In the genomic region with DNA sequence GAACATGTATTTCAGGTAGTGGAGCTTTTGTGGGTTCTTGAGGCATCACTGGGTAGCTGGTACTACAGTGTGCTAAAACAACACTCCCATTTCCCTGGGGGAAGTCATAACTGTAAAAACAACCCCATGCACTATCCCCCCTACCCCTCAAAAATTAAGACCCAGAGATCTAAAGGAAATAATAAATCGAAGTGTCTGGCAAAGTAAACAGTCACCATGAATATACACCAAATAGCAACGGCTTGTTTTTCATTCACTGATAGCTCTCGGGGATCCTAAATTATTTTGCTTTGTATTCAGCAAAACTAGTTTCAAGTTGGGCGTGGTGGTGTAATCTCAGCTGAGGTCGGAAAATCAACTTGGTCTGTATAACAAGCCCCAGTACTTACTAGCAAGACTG, we compare ENCODE assay signal across 8 mouse cellular contexts. TPM values are rescaled to one million over a fixed set of nuclear protein-coding genes. Genes with fewer than 3 reads are reported as not detected.
DNase-seq lines count a peak whose midpoint lies in the region; ATAC-seq and TF ChIP-seq lines count a peak whose summit lies in the region.

No protein-coding gene starts in this region.

- H3K27me3 ChIP-seq in cerebellum, adult 2 months (ENCODE audit: control insufficient read depth, insufficient read depth, low read length): no peaks in the 10 kb centered on the region
- H3K27me3 ChIP-seq in neural tube, embryonic 11.5 days (ENCODE audit: control insufficient read depth, insufficient read depth, low read length): no peaks in the 10 kb centered on the region
- no peaks in the 10 kb centered on the region for H3K27me3 ChIP-seq in limb, embryonic 15.5 days
- H3K27me3 ChIP-seq in stomach, embryonic 16.5 days (ENCODE audit: control insufficient read depth, insufficient read depth, low read length): no peaks in the 10 kb centered on the region

- WGBS in cerebellum, adult 2 months: 11% methylated on average over 5 of the region's 5 CpGs
- WGBS in neural tube, embryonic 11.5 days: 14% methylated on average over 5 of the region's 5 CpGs
- WGBS in limb, embryonic 15.5 days: 8% methylated on average over 5 of the region's 5 CpGs
- 3% methylated on average over 5 of the region's 5 CpGs for WGBS in stomach, embryonic 16.5 days

- no peak for ATAC-seq in neural tube, embryonic 11.5 days (ENCODE audit: insufficient read depth, low FRiP score, low TSS enrichment)
- no peak for ATAC-seq in limb, embryonic 15.5 days (ENCODE audit: insufficient number of reproducible peaks, low FRiP score, low TSS enrichment, low read depth)
- no peak for ATAC-seq in stomach, embryonic 16.5 days (ENCODE audit: insufficient read depth, low FRiP score)

- H3K9me3 ChIP-seq in neural tube, embryonic 11.5 days (ENCODE audit: control insufficient read depth, low read length): no peaks in the 10 kb centered on the region
- no peaks in the 10 kb centered on the region for H3K9me3 ChIP-seq in limb, embryonic 15.5 days
- no peaks in the 10 kb centered on the region for H3K9me3 ChIP-seq in stomach, embryonic 16.5 days (replicated peaks; ENCODE audit: control insufficient read depth, low read length)

- H3K9ac ChIP-seq in neural tube, embryonic 11.5 days (ENCODE audit: low read length): peak overlapping the region; percentile 77
- H3K9ac ChIP-seq in limb, embryonic 15.5 days: peak overlapping the region; percentile 55; the same call in 1 of the 2 replicates
- H3K9ac ChIP-seq in stomach, embryonic 16.5 days (ENCODE audit: low read length): peak overlapping the region; percentile 83

- peak overlapping the region; percentile 68 for H3K4me2 ChIP-seq in neural tube, embryonic 11.5 days (ENCODE audit: low read depth)
- peak overlapping the region; percentile 74 for H3K4me2 ChIP-seq in limb, embryonic 15.5 days
- peak overlapping the region; percentile 81 for H3K4me2 ChIP-seq in stomach, embryonic 16.5 days (ENCODE audit: low read depth, low read length)

- no peak for DNase-seq in cerebellum, adult 2 months
- no peak for DNase-seq in cerebellum, postnatal 4 days (ENCODE audit: low spot score in 2 of 2)
- DNase-seq in neural tube, embryonic 11.5 days (ENCODE audit: low spot score): no peak
- no peak for DNase-seq in neural tube, embryonic 10.5 days (ENCODE audit: extremely low spot score, low spot score)
- no peak for DNase-seq in testis, postnatal 14 days (ENCODE audit: low spot score)
- no peak for DNase-seq in cerebellum, postnatal 14 days

- peak overlapping the region; percentile 70 for H3K4me3 ChIP-seq in cerebellum, adult 2 months (replicated peaks; ENCODE audit: insufficient read depth, low read depth, low read length)
- H3K4me3 ChIP-seq in neural tube, embryonic 11.5 days (ENCODE audit: low read depth, low read length): peak overlapping the region; percentile 63
- H3K4me3 ChIP-seq in limb, embryonic 15.5 days: peak overlapping the region; percentile 81
- peak overlapping the region; percentile 80 for H3K4me3 ChIP-seq in stomach, embryonic 16.5 days (replicated peaks; ENCODE audit: low read length)

- no peak for TF ChIP-seq CTCF in cerebellum, adult 2 months (IDR thresholded peaks at IDR 0.05; ENCODE audit: borderline replicate concordance, insufficient read depth, low read depth, low read length)

- no peak overlapping the region for H3K27ac ChIP-seq in cerebellum, adult 2 months (ENCODE audit: insufficient read depth, low read length)
- peak overlapping the region; percentile 72 for H3K27ac ChIP-seq in neural tube, embryonic 11.5 days (ENCODE audit: low read depth, low read length)
- peak overlapping the region; percentile 88 for H3K27ac ChIP-seq in limb, embryonic 15.5 days
- H3K27ac ChIP-seq in stomach, embryonic 16.5 days (ENCODE audit: low read length): peak overlapping the region; percentile 86

- TF ChIP-seq POLR2A in cerebellum, adult 2 months (IDR thresholded peaks at IDR 0.05; ENCODE audit: borderline replicate concordance, insufficient read depth, low read length): no peak

- H3K4me1 ChIP-seq in cerebellum, adult 2 months (ENCODE audit: control insufficient read depth, insufficient read depth, low read length): peaks cover 15% of the 10 kb centered on the region
- H3K4me1 ChIP-seq in neural tube, embryonic 11.5 days (ENCODE audit: control insufficient read depth, insufficient read depth, low read length): peaks cover 6% of the 10 kb centered on the region; the same call in 1 of the 2 replicates
- H3K4me1 ChIP-seq in limb, embryonic 15.5 days: peaks cover 22% of the 10 kb centered on the region
- H3K4me1 ChIP-seq in stomach, embryonic 16.5 days (ENCODE audit: control insufficient read depth, insufficient read depth, low read length): peaks cover 7% of the 10 kb centered on the region; the same call in 1 of the 2 replicates

- peaks cover 2% of the 10 kb centered on the region; the same call in 1 of the 2 replicates for H3K36me3 ChIP-seq in neural tube, embryonic 11.5 days (ENCODE audit: control insufficient read depth, insufficient read depth, low read length)
- H3K36me3 ChIP-seq in limb, embryonic 15.5 days: peaks cover 53% of the 10 kb centered on the region
- H3K36me3 ChIP-seq in stomach, embryonic 16.5 days (ENCODE audit: control insufficient read depth, insufficient read depth, low read length): peaks cover 23% of the 10 kb centered on the region

RNA-seq across cellular contexts. Expression of gene Inpp5k, which starts 0.7 kb away (rescaled TPM):
- polyA plus RNA-seq in cerebellum, adult 2 months (2012; rRNA removed): 81.3 and 87.4 TPM in 2 replicates
- 26.2 and 28.4 TPM in 2 replicates for polyA plus RNA-seq in neural tube, embryonic 11.5 days (2014; fragmentation: Nextera tagmentation; extraction: Ambion mirVana)
- 22.3 and 28.3 TPM in 2 replicates for polyA plus RNA-seq in limb, embryonic 15.5 days (2015; fragmentation: Nextera tagmentation; extraction: Ambion mirVana)
- 20.6 and 24.2 TPM in 2 replicates for polyA plus RNA-seq in stomach, embryonic 16.5 days (2015; fragmentation: Nextera tagmentation; extraction: Ambion mirVana)

RNA-seq across cellular contexts. Expression of gene Myo1c, which starts 20.2 kb away (rescaled TPM):
- 26.9 and 28.5 TPM in 2 replicates for polyA plus RNA-seq in cerebellum, adult 2 months (2012; rRNA removed)
- polyA plus RNA-seq in neural tube, embryonic 11.5 days (2014; fragmentation: Nextera tagmentation; extraction: Ambion mirVana): 13.0 and 13.8 TPM in 2 replicates
- polyA plus RNA-seq in limb, embryonic 15.5 days (2015; fragmentation: Nextera tagmentation; extraction: Ambion mirVana): 63.8 and 66.7 TPM in 2 replicates
- polyA plus RNA-seq in stomach, embryonic 16.5 days (2015; fragmentation: Nextera tagmentation; extraction: Ambion mirVana): 70.5 and 74.3 TPM in 2 replicates

RNA-seq across cellular contexts. Expression of gene Pitpna, which starts 42.2 kb away (rescaled TPM):
- polyA plus RNA-seq in cerebellum, adult 2 months (2012; rRNA removed): 295 and 319 TPM in 2 replicates
- 90.5 TPM in 2 replicates for polyA plus RNA-seq in neural tube, embryonic 11.5 days (2014; fragmentation: Nextera tagmentation; extraction: Ambion mirVana)
- polyA plus RNA-seq in limb, embryonic 15.5 days (2015; fragmentation: Nextera tagmentation; extraction: Ambion mirVana): 61.4 and 65.4 TPM in 2 replicates
- polyA plus RNA-seq in stomach, embryonic 16.5 days (2015; fragmentation: Nextera tagmentation; extraction: Ambion mirVana): 59.1 and 63.1 TPM in 2 replicates

RNA-seq across cellular contexts. Expression of gene Crk, which starts 49.0 kb away (rescaled TPM):
- polyA plus RNA-seq in cerebellum, adult 2 months (2012; rRNA removed): 80.6 and 83.1 TPM in 2 replicates
- polyA plus RNA-seq in neural tube, embryonic 11.5 days (2014; fragmentation: Nextera tagmentation; extraction: Ambion mirVana): 125 and 134 TPM in 2 replicates
- polyA plus RNA-seq in limb, embryonic 15.5 days (2015; fragmentation: Nextera tagmentation; extraction: Ambion mirVana): 109 and 117 TPM in 2 replicates
- 106 and 107 TPM in 2 replicates for polyA plus RNA-seq in stomach, embryonic 16.5 days (2015; fragmentation: Nextera tagmentation; extraction: Ambion mirVana)
